Mouse (Mus musculus): ENCODE data around the gene Slc38a7. TPM values are rescaled to one million over a fixed set of nuclear protein-coding genes. Genes with fewer than 3 reads are reported as not detected.
A peak's percentile ranks its signal among the peaks of the same experiment; 100 is the strongest.
"Not testable (repeated sequence)": the region's sequence is repeated elsewhere in the genome, so short reads cannot be mapped to it uniquely, and the experiment has no call there.

Slc38a7 gene
- polyA plus RNA-seq, 2 experiments from 2014 or later: 4.7 to 5.3 TPM

- no peak for ATAC-seq
Observed at GRCm38 (mm10) chr8:95848734-95849464, 4.4 kb downstream of the Slc38a7 start.

GRCm38 (mm10) chr8:95848061-95848551 is 5.2 kb downstream of the Slc38a7 start:
- no peak for ATAC-seq

GRCm38 (mm10) chr8:95845026-95845425 is 8.3 kb downstream of the Slc38a7 start:
- no peak for ATAC-seq

- no peak for ATAC-seq
Observed at GRCm38 (mm10) chr8:95843968-95844367, 9.4 kb downstream of the Slc38a7 start.

GRCm38 (mm10) chr8:95841436-95841835 is 11.9 kb downstream of the Slc38a7 start:
- ATAC-seq: no peak

- no peak for ATAC-seq
Observed at GRCm38 (mm10) chr8:95839289-95839688, 14.1 kb downstream of the Slc38a7 start.

- no peak for ATAC-seq
Observed at GRCm38 (mm10) chr8:95837266-95837665, 16.1 kb downstream of the Slc38a7 start.

GRCm38 (mm10) chr8:95835891-95836290 is 17.4 kb downstream of the Slc38a7 start:
- ATAC-seq: no peak

- no peak for ATAC-seq
Observed at GRCm38 (mm10) chr8:95833435-95833984, 19.8 kb downstream of the Slc38a7 start.

GRCm38 (mm10) chr8:95832603-95833434 is 20.5 kb downstream of the Slc38a7 start:
- peak; percentile 72 for ATAC-seq

GRCm38 (mm10) chr8:95830144-95830543 is 23.2 kb downstream of the Slc38a7 start:
- ATAC-seq: no peak

GRCm38 (mm10) chr8:95825162-95825561 is 28.2 kb downstream of the Slc38a7 start, which contains the start of gene Sap18b:
Sap18b (plus strand) TSS chr8:95825346.
- not testable (repeated sequence) for ATAC-seq

GRCm38 (mm10) chr8:95822699-95823098 is 30.6 kb downstream of the Slc38a7 start:
- no peak for ATAC-seq

GRCm38 (mm10) chr8:95822096-95822495 is 31.2 kb downstream of the Slc38a7 start:
- ATAC-seq: no peak

GRCm38 (mm10) chr8:95821266-95821665 is 32.1 kb downstream of the Slc38a7 start:
- no peak for ATAC-seq

GRCm38 (mm10) chr8:95818211-95818610 is 35.1 kb downstream of the Slc38a7 start:
- ATAC-seq: no peak

GRCm38 (mm10) chr8:95817597-95817996 is 35.7 kb downstream of the Slc38a7 start:
- no peak for ATAC-seq

GRCm38 (mm10) chr8:95816044-95816708 is 37.2 kb downstream of the Slc38a7 start:
- no peak for ATAC-seq

GRCm38 (mm10) chr8:95810184-95810591 is 43.2 kb downstream of the Slc38a7 start:
- ATAC-seq: no peak

- ATAC-seq: no peak
Observed at GRCm38 (mm10) chr8:95809116-95809515, 44.2 kb downstream of the Slc38a7 start.

- no peak for ATAC-seq
Observed at GRCm38 (mm10) chr8:95808631-95809030, 44.7 kb downstream of the Slc38a7 start.

GRCm38 (mm10) chr8:95807861-95808260 is 45.5 kb downstream of the Slc38a7 start:
- ATAC-seq: peak; percentile 81
